Comparison of ENCODE assay signal across 8 mouse cellular contexts in the genomic region with DNA sequence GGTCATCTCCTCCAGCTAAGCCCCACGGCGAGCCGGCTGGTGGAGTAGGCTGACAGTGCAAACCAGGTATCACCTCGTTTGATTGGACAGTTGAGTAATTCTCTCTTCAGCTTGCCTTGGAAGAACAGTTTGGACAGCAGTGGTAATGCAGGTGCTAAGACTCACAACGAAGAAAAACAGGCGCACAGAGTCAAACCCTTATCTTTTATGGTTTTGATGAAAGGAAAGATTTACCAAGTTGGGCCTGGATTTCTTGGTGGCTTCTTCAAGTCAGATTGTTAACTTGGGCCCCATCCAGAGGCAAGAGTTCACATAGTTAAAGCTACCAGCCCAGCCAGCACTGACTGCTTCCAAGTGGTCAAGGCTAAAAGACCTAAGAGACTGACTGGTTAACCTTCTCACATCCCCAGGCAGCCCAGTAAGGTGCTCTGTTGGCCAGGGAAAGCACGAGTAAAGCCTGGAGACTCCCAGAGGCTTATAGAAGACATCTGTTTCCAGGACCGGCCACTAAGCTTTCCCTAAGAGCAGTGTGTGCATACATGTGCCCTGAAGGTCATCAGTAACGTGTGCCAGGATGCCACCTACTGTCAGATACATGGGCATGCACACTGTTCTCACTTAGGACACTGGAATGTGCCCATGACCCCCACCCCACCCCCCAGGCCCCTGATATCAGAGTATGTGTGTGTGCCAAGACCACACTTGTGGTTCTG.
DNase-seq lines count a peak whose midpoint lies in the region; ATAC-seq and TF ChIP-seq lines count a peak whose summit lies in the region.

No protein-coding gene starts in this region.

- peaks cover 15% of the 10 kb centered on the region for H3K4me1 ChIP-seq in neural tube, embryonic 12.5 days
- H3K4me1 ChIP-seq in kidney, postnatal 0 days (replicated peaks; ENCODE audit: insufficient read depth, low read length) = peaks cover 3% of the 10 kb centered on the region; the same call in 1 of the 2 replicates
- no peaks in the 10 kb centered on the region for H3K4me1 ChIP-seq in small intestine, adult 2 months (ENCODE audit: control insufficient read depth, insufficient read depth, insufficient read length, low read length)

- no peak overlapping the region for H3K4me2 ChIP-seq in neural tube, embryonic 12.5 days (replicated peaks)
- no peak overlapping the region for H3K4me2 ChIP-seq in kidney, postnatal 0 days (ENCODE audit: low read length)

- no peak overlapping the region for H3K27ac ChIP-seq in neural tube, embryonic 12.5 days
- no peak overlapping the region for H3K27ac ChIP-seq in kidney, postnatal 0 days
- H3K27ac ChIP-seq in small intestine, adult 2 months (ENCODE audit: insufficient read depth, low read depth, low read length) = no peak overlapping the region

- H3K27me3 ChIP-seq in neural tube, embryonic 12.5 days (replicated peaks) = no peaks in the 10 kb centered on the region
- no peaks in the 10 kb centered on the region for H3K27me3 ChIP-seq in kidney, postnatal 0 days (ENCODE audit: insufficient read depth, low read length)
- H3K27me3 ChIP-seq in small intestine, adult 2 months (ENCODE audit: control insufficient read depth, insufficient read depth, low read length) = no peaks in the 10 kb centered on the region

- no peaks in the 10 kb centered on the region for H3K9me3 ChIP-seq in neural tube, embryonic 12.5 days
- H3K9me3 ChIP-seq in kidney, postnatal 0 days (replicated peaks; ENCODE audit: low read length) = no peaks in the 10 kb centered on the region

- H3K36me3 ChIP-seq in neural tube, embryonic 12.5 days = 0 out of 2 replicates have a peak, but pooled peaks cover 3% of the 10 kb centered on the region
- no peaks in the 10 kb centered on the region for H3K36me3 ChIP-seq in kidney, postnatal 0 days (ENCODE audit: insufficient read depth, low read length)
- H3K36me3 ChIP-seq in small intestine, adult 2 months (ENCODE audit: control insufficient read depth, insufficient read depth, low read length) = peaks cover 3% of the 10 kb centered on the region; the same call in 1 of the 2 replicates

- no peak overlapping the region for H3K4me3 ChIP-seq in neural tube, embryonic 12.5 days
- H3K4me3 ChIP-seq in kidney, postnatal 0 days (replicated peaks; ENCODE audit: low read depth, low read length) = no peak overlapping the region
- H3K4me3 ChIP-seq in small intestine, adult 2 months (ENCODE audit: low read depth, low read length) = no peak overlapping the region

- WGBS in neural tube, embryonic 12.5 days = 71% methylated on average over 9 of the region's 9 CpGs
- WGBS in kidney, postnatal 0 days = 53% methylated on average over 9 of the region's 9 CpGs
- 63% methylated on average over 9 of the region's 9 CpGs for WGBS in small intestine, adult 2 months

- DNase-seq in CD4-positive, CD25-positive, alpha-beta regulatory T cell, adult 2 months (ENCODE audit: low read depth, low spot score) = peak; percentile 22
- no peak for DNase-seq in neural tube, embryonic 10.5 days (ENCODE audit: extremely low spot score, low spot score)
- peak; percentile 44 for DNase-seq in kidney, postnatal 0 days (ENCODE audit: low spot score)
- DNase-seq in left cerebral cortex, postnatal 10 days (ENCODE audit: extremely low spot score in 1 of 2, low spot score in 2 of 2) = no peak
- no peak for DNase-seq in frontal cortex, adult 2 months (ENCODE audit: extremely low spot score in 1 of 2, low spot score in 1 of 2)

- no peak for TF ChIP-seq POLR2A in small intestine, adult 2 months (IDR thresholded peaks at IDR 0.05; ENCODE audit: low read depth, low read length)

- peak; percentile 61 for TF ChIP-seq CTCF in kidney, postnatal 0 days (IDR thresholded peaks at IDR 0.05; ENCODE audit: low read depth)
- peak; percentile 23; the same call in 1 of the 2 replicates for TF ChIP-seq CTCF in small intestine, adult 2 months (IDR thresholded peaks at IDR 0.05; ENCODE audit: extremely low read depth, insufficient read length, insufficient replicate concordance, low read depth, low read length)

- 0 out of 2 replicates have a peak overlapping the region, but pooled peaks have one; percentile 3 for H3K9ac ChIP-seq in neural tube, embryonic 12.5 days
- H3K9ac ChIP-seq in kidney, postnatal 0 days (ENCODE audit: low read depth, low read length) = no peak overlapping the region

- no peak for ATAC-seq in CD4-positive, CD25-positive, alpha-beta regulatory T cell, adult 4 months
- ATAC-seq in neural tube, embryonic 12.5 days (ENCODE audit: low FRiP score, low read depth) = no peak
- ATAC-seq in kidney, postnatal 0 days (replicated peaks; ENCODE audit: low FRiP score, low read depth) = 0 out of 2 replicates have a peak, but pooled peaks have one; percentile 40

- intact Hi-C loops in left cerebral cortex, postnatal 10 days (cut with DNase I) = no loop called here

Comparison
In these comparisons a context has a peak if more than half of its experiments do, and no peak if none do; other contexts are left out.
1. DNase-seq: peak in CD4-positive, CD25-positive, alpha-beta regulatory T cell, adult 2 months (single experiment) and kidney, postnatal 0 days (single experiment); none in neural tube, embryonic 10.5 days (single experiment), left cerebral cortex, postnatal 10 days (0 of 2) and frontal cortex, adult 2 months (0 of 2).